Mouse (Mus musculus) forebrain, embryonic 14.5 days (tissue): ENCODE data around the gene Gm13119. TPM values are rescaled to one million over a fixed set of nuclear protein-coding genes. Genes with fewer than 3 reads are reported as not detected.

Experiments used
- ATAC-seq: fragments of 200-750 bp; cut with Nextera tagmentation; 2 replicates; pipeline ENCODE4 v1.8.0; 2017; ENCODE audit warnings: mild to moderate bottlenecking, moderate library complexity
- DNase-seq: peaks from one replicate; pipeline ENCODE4 v3.0.0-alpha.2; 2015; ENCODE audit warnings: low spot score
- H3K27ac ChIP-seq: fragments of 300-500 bp; sonication (generic); 2 replicates; pipeline ENCODE4 v1.5.1; 2014; ENCODE audit warnings: low read depth, mild to moderate bottlenecking, control low read depth, low read length, moderate library complexity
- H3K27me3 ChIP-seq: fragments of 300-500 bp; sonication (generic); replicated peaks from 2 replicates; pipeline ENCODE4 v1.6.1; 2014; ENCODE audit warnings: low read length, control low read depth, mixed read lengths; ENCODE audit not compliant: control insufficient read depth, insufficient read depth
- H3K36me3 ChIP-seq: fragments of 300-500 bp; sonication (generic); 2 replicates; pipeline ENCODE4 v1.6.1; 2014; ENCODE audit warnings: low read length, control low read depth; ENCODE audit not compliant: control insufficient read depth, insufficient read depth
- H3K4me1 ChIP-seq: fragments of 300-500 bp; sonication (generic); 2 replicates; pipeline ENCODE4 v1.6.1; 2014; ENCODE audit warnings: antibody characterized with exemption, low read length, control low read depth; ENCODE audit not compliant: control insufficient read depth, insufficient read depth
- H3K4me2 ChIP-seq: fragments of 300-500 bp; sonication (generic); 2 replicates; pipeline ENCODE4 v1.6.1; 2014; ENCODE audit warnings: mild to moderate bottlenecking, control low read depth, low read length
- H3K4me3 ChIP-seq: fragments of 300-500 bp; sonication (generic); 2 replicates; pipeline ENCODE4 v1.5.1; 2014; ENCODE audit warnings: low read depth, low read length, control low read depth
- H3K9ac ChIP-seq: fragments of 300-500 bp; sonication (generic); 2 replicates; pipeline ENCODE4 v1.6.1; 2014; ENCODE audit warnings: mild to moderate bottlenecking, low read length, control low read depth, moderate library complexity
- H3K9me3 ChIP-seq: fragments of 300-500 bp; sonication (generic); replicated peaks from 2 replicates; pipeline ENCODE4 v1.6.1; 2016; ENCODE audit warnings: low read length, control low read depth, mixed read lengths; ENCODE audit not compliant: control insufficient read depth
- WGBS: fragments of 180-500 bp; shearing (Covaris S2); extraction: QIAGEN DNeasy Blood & Tissue Kit; methylation state at CpG from one replicate; pipeline ENCODE4 v1.1.7; 2014; 5-methylcytosine and 5-hydroxymethylcytosine counted together
- polyA plus RNA-seq: library from polyadenylated mRNA; unstranded; fragments of >200 nt; fragmentation: Nextera tagmentation; extraction: Ambion mirVana; gene quantifications from 2 replicates; pipeline ENCODE4 v1.2.1, GENCODE M21; 2014

Gene Gm13119
- polyA plus RNA-seq, 1 experiment from 2014 or later, result not detected

DNA sequence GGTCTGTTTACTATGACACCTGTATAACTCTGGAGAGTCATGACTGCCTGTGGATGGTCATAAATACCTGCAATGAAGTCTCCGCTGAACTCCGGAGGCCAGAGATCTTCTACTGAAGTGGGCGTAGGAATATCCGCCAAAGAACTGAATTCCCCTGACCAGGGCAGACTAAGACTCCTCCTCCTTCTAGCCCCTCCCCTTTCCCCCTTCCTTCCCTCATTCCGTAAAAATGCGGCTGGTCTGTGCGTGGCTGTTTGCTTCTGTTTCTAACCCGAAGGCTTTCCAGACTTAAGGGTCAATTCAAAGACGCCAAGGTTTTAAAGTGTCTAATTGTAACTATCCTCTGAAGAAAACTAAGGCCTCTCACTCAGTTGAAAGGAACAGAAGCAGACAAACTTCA, 50.5 kb downstream of the Gm13119 start, which contains the start of gene Pramef12:
Gene Pramef12, minus strand, starts transcription at position 175 of the 400 bp plus-strand sequence.
- Histone ChIP-seq H3K27me3 (no peaks in the 10 kb centered on the region), H3K4me2 (no peak within 1 kb of the TSS), H3K4me1 (no peaks in the 10 kb centered on the region), H3K9me3 (peaks cover 17% of the 10 kb centered on the region), H3K4me3 (no peak within 1 kb of the TSS), H3K27ac (no peak within 1 kb of the TSS), H3K9ac (no peak within 1 kb of the TSS), H3K36me3 (no peaks in the 10 kb centered on the region)
- ATAC-seq (no peak), DNase-seq (no peak)
- 86% methylated on average over 9 of the region's 9 CpGs for WGBS

Other genes with a start within 250 kb of the Gm13119 start
- not detected in 2 replicates for gene Oog3, start 195.3 kb upstream of the Gm13119 start, polyA plus RNA-seq
- not detected in 2 replicates for gene Oog2, start 167.2 kb upstream of the Gm13119 start, polyA plus RNA-seq
- gene C87977, start 144.6 kb upstream of the Gm13119 start, polyA plus RNA-seq, result not detected in 2 replicates
- gene Pramel5, start 77.5 kb upstream of the Gm13119 start, polyA plus RNA-seq, result not detected in 2 replicates
- not detected in 2 replicates for gene Gm13128, start 27.7 kb upstream of the Gm13119 start, polyA plus RNA-seq
- not detected in 2 replicates for gene Pramef20, start 20.0 kb downstream of the Gm13119 start, polyA plus RNA-seq
- not detected in 2 replicates for gene Pramef12, start 50.5 kb downstream of the Gm13119 start, polyA plus RNA-seq
- not detected in 2 replicates for gene 1700012P22Rik, start 80.8 kb downstream of the Gm13119 start, polyA plus RNA-seq
- gene Gm9944, start 95.4 kb downstream of the Gm13119 start, polyA plus RNA-seq, result not detected in 2 replicates
- not detected in 2 replicates for gene Aadacl3, start 105.8 kb downstream of the Gm13119 start, polyA plus RNA-seq
- not detected in 2 replicates for gene 9430007A20Rik, start 161.9 kb downstream of the Gm13119 start, polyA plus RNA-seq
- not detected in 2 replicates for gene Gm13124, start 207.2 kb downstream of the Gm13119 start, polyA plus RNA-seq